Mouse (Mus musculus): Measurements from ENCODE around the gene Pcp4.
"Not testable (repeated sequence)": the region's sequence is repeated elsewhere in the genome, so short reads cannot be mapped to it uniquely, and the experiment has no call there.

The Pcp4 gene

GRCm38 (mm10) chr16:96467445-96467844 is at the start of gene Pcp4:
Gene Pcp4 (plus strand): TSS chr16:96467606.
- peak; percentile 38 for DNase-seq (ENCODE audit: low read depth)

- DNase-seq (ENCODE audit: low read depth), result no peak
Measured at GRCm38 (mm10) chr16:96425044-96425443, 42.4 kb upstream of the Pcp4 start.

GRCm38 (mm10) chr16:96426671-96427070 is 40.7 kb upstream of the Pcp4 start:
- no peak for DNase-seq (ENCODE audit: low read depth)

- no peak for DNase-seq (ENCODE audit: low read depth)
Measured at GRCm38 (mm10) chr16:96429046-96429445, 38.4 kb upstream of the Pcp4 start.

GRCm38 (mm10) chr16:96433266-96433665 is 34.1 kb upstream of the Pcp4 start:
- DNase-seq (ENCODE audit: low read depth), result no peak

- DNase-seq (ENCODE audit: low read depth), result no peak
Measured at GRCm38 (mm10) chr16:96434024-96434785, 33.2 kb upstream of the Pcp4 start.

GRCm38 (mm10) chr16:96438946-96439345 is 28.5 kb upstream of the Pcp4 start:
- DNase-seq (ENCODE audit: low read depth), result no peak

- no peak for DNase-seq (ENCODE audit: low read depth)
Measured at GRCm38 (mm10) chr16:96439682-96440081, 27.7 kb upstream of the Pcp4 start.

GRCm38 (mm10) chr16:96440871-96441270 is 26.5 kb upstream of the Pcp4 start:
- DNase-seq (ENCODE audit: low read depth), result no peak

- DNase-seq (ENCODE audit: low read depth), result no peak
Measured at GRCm38 (mm10) chr16:96441826-96442225, 25.6 kb upstream of the Pcp4 start.

- no peak for DNase-seq (ENCODE audit: low read depth)
Measured at GRCm38 (mm10) chr16:96443468-96443867, 23.9 kb upstream of the Pcp4 start, which contains the start of gene Itgb2l. Gene Itgb2l (minus strand): TSS chr16:96443619.

- not testable (repeated sequence) for DNase-seq (ENCODE audit: low read depth)
Measured at GRCm38 (mm10) chr16:96450871-96451270, 16.5 kb upstream of the Pcp4 start.

GRCm38 (mm10) chr16:96454086-96454485 is 13.3 kb upstream of the Pcp4 start:
- DNase-seq (ENCODE audit: low read depth), result no peak

GRCm38 (mm10) chr16:96457612-96458011 is 9.8 kb upstream of the Pcp4 start:
- no peak for DNase-seq (ENCODE audit: low read depth)

GRCm38 (mm10) chr16:96459356-96459755 is 8.1 kb upstream of the Pcp4 start:
- no peak for DNase-seq (ENCODE audit: low read depth)

GRCm38 (mm10) chr16:96460788-96461187 is 6.6 kb upstream of the Pcp4 start:
- DNase-seq (ENCODE audit: low read depth), result no peak

- DNase-seq (ENCODE audit: low read depth), result no peak
Measured at GRCm38 (mm10) chr16:96468011-96468410, 605 bp downstream of the Pcp4 start.

GRCm38 (mm10) chr16:96468698-96469097 is 1.3 kb downstream of the Pcp4 start:
- no peak for DNase-seq (ENCODE audit: low read depth)

- peak; percentile 4 for DNase-seq (ENCODE audit: low read depth)
Measured at GRCm38 (mm10) chr16:96469640-96470039, 2.2 kb downstream of the Pcp4 start.

- no peak for DNase-seq (ENCODE audit: low read depth)
Measured at GRCm38 (mm10) chr16:96472361-96472760, 5.0 kb downstream of the Pcp4 start.

GRCm38 (mm10) chr16:96472816-96473215 is 5.4 kb downstream of the Pcp4 start:
- DNase-seq (ENCODE audit: low read depth), result no peak

- no peak for DNase-seq (ENCODE audit: low read depth)
Measured at GRCm38 (mm10) chr16:96474185-96474584, 6.8 kb downstream of the Pcp4 start.

GRCm38 (mm10) chr16:96481791-96482190 is 14.4 kb downstream of the Pcp4 start:
- no peak for DNase-seq (ENCODE audit: low read depth)
